Mouse (Mus musculus): ENCODE data around the gene Mtmr3. TPM values are rescaled to one million over a fixed set of nuclear protein-coding genes. Genes with fewer than 3 reads are reported as not detected.
A peak's percentile ranks its signal among the peaks of the same experiment; 100 is the strongest.
"Not testable (repeated sequence)": the region's sequence is repeated elsewhere in the genome, so short reads cannot be mapped to it uniquely, and the experiment has no call there.

The Mtmr3 gene
- polyA plus RNA-seq, 1 experiment from 2014 or later: 39.5 TPM

DNA sequence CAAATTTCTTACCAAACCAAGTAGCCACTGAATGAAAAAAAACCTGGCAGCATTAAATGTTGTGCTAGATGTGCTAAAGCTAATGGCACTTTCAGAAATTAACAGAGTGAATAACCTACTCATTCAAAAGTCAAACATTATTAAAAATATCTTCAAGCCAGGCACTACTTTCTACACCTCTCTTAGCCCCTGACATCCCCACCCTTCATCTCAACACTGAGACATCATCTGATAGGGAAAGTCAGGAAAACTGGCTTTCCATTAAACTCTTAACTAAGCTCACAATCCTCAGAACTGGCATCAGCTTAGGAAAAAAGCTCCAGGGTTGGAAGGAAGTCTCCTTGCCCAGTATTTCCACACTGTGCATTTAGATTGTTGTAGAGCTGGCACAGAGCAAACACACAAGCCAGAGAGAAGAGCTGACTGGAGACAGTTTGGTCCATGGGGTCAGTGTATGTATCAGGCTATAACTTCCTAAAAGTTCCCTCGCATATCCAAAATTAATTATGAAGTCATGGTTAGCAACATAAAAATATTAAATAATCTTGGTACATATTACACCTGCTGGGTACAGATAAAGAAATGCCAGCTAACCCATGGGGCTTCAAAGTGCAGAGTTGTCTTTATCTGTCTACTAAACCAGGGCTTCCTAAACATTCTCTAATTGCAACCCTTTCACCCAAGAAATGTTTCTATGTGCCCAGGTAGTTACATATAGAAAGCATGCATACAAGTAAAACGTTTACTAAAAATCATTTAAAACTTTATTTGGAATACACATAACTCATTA lies 41.2 kb downstream of the Mtmr3 start:
- Histone ChIP-seq H3K4me2 (no peak overlapping the region), H3K36me3 (no peaks in the 10 kb centered on the region), H3K9me3 (no peaks in the 10 kb centered on the region), H3K27ac (no peak overlapping the region), H3K27me3 (no peaks in the 10 kb centered on the region), H3K9ac (replicated peaks) (no peak overlapping the region), H3K4me3 (replicated peaks) (no peak overlapping the region), H3K4me1 (replicated peaks) (peaks cover 24% of the 10 kb centered on the region)
- 86% methylated on average over 2 of the region's 2 CpGs for WGBS
- no peak for ATAC-seq (ENCODE audit: insufficient number of reproducible peaks, insufficient read depth, low FRiP score, low TSS enrichment, low read depth)

DNA sequence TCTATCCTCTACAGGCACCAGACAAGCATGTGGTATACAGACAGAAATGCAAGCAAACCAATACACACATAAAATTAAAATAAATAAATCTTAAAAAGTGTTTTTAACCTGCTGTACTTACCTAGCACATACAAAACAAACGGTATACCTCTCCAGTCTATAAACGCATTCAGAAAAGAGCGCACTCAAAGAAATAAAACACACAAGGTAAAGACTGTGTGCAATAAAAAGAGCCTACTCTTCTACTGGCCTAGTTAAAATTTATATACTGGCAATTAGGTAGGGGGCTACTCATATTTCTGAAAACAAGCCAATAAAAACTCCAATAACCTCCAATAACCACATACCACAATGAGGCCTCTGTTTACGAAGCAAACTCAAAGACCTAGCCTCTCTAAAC lies 47.1 kb downstream of the Mtmr3 start:
- WGBS: 30% methylated on average over 4 of the region's 4 CpGs
- no peaks in the 10 kb centered on the region for H3K27me3 ChIP-seq
- H3K9me3 ChIP-seq: no peaks in the 10 kb centered on the region
- peak overlapping the region; percentile 64 for H3K27ac ChIP-seq
- ATAC-seq (ENCODE audit: insufficient number of reproducible peaks, insufficient read depth, low FRiP score, low TSS enrichment, low read depth): peak; percentile 78
- H3K9ac ChIP-seq (replicated peaks): no peak overlapping the region
- no peaks in the 10 kb centered on the region for H3K36me3 ChIP-seq
- peaks cover 40% of the 10 kb centered on the region for H3K4me1 ChIP-seq (replicated peaks)
- H3K4me2 ChIP-seq: peak overlapping the region; percentile 25
- no peak overlapping the region for H3K4me3 ChIP-seq (replicated peaks)

- no peak overlapping the region for H3K9ac ChIP-seq (replicated peaks)
- WGBS: 73% methylated on average over 3 of the region's 3 CpGs
- H3K4me2 ChIP-seq: no peak overlapping the region
- H3K36me3 ChIP-seq: no peaks in the 10 kb centered on the region
- no peak for ATAC-seq (ENCODE audit: insufficient number of reproducible peaks, insufficient read depth, low FRiP score, low TSS enrichment, low read depth)
- peaks cover 49% of the 10 kb centered on the region for H3K4me1 ChIP-seq (replicated peaks)
- H3K27ac ChIP-seq: 0 out of 2 replicates have a peak overlapping the region, but pooled peaks have one; percentile 50
- no peaks in the 10 kb centered on the region for H3K9me3 ChIP-seq
- H3K4me3 ChIP-seq (replicated peaks): no peak overlapping the region
- H3K27me3 ChIP-seq: no peaks in the 10 kb centered on the region
These were observed 48.7 kb downstream of the Mtmr3 start for GRCm38 (mm10) chr11:4545976-4546375.

DNA sequence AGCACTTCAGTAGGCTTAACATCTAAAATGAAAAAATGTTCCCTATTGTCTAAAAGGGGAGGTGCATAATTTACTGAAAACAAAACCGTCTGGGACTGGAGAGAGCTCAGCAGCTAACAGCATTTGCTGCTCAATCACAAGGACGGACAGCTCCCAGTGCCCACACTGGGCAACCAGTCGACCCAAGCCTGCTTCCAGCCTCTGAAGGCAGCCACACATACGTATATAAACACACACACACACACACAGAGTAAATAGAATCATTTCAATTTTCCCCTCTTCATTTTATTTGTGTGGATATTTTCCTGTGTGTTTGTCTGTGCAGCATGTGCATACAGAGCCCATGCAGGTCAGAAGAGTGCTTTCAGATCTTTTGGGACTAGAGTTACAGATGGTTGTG lies 49.3 kb downstream of the Mtmr3 start:
- H3K36me3 ChIP-seq: no peaks in the 10 kb centered on the region
- H3K4me1 ChIP-seq (replicated peaks): peaks cover 49% of the 10 kb centered on the region
- no peak overlapping the region for H3K9ac ChIP-seq (replicated peaks)
- no peak overlapping the region for H3K27ac ChIP-seq
- H3K9me3 ChIP-seq: no peaks in the 10 kb centered on the region
- no peaks in the 10 kb centered on the region for H3K27me3 ChIP-seq
- WGBS: 53% methylated on average over 4 of the region's 4 CpGs
- H3K4me3 ChIP-seq (replicated peaks): no peak overlapping the region
- peak overlapping the region; percentile 21; the same call in 1 of the 2 replicates for H3K4me2 ChIP-seq
- no peak for ATAC-seq (ENCODE audit: insufficient number of reproducible peaks, insufficient read depth, low FRiP score, low TSS enrichment, low read depth)

DNA sequence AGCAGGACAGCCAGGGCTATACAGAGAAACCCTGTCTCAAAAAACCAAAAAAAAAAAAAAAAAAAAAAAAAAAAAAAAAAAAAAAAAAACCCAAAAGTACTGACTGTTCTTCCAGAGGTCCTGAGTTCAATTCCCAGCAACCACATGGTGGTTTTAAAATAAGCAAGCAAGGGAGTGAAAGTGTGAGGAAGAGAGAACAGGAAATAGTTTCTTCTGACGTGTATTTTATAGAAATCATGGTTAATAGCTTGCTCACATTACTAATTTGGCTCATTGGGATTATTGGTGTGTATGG lies 50.1 kb downstream of the Mtmr3 start:
- ATAC-seq (ENCODE audit: insufficient number of reproducible peaks, insufficient read depth, low FRiP score, low TSS enrichment, low read depth); H3K27me3 ChIP-seq; H3K27ac ChIP-seq; H3K4me2 ChIP-seq; H3K4me3 ChIP-seq (replicated peaks); H3K9ac ChIP-seq (replicated peaks); H3K36me3 ChIP-seq; H3K9me3 ChIP-seq: not testable (repeated sequence)
- WGBS: 80% methylated on average over 1 of the region's 1 CpGs
- H3K4me1 ChIP-seq (replicated peaks): peaks cover 50% of the 10 kb centered on the region

DNA sequence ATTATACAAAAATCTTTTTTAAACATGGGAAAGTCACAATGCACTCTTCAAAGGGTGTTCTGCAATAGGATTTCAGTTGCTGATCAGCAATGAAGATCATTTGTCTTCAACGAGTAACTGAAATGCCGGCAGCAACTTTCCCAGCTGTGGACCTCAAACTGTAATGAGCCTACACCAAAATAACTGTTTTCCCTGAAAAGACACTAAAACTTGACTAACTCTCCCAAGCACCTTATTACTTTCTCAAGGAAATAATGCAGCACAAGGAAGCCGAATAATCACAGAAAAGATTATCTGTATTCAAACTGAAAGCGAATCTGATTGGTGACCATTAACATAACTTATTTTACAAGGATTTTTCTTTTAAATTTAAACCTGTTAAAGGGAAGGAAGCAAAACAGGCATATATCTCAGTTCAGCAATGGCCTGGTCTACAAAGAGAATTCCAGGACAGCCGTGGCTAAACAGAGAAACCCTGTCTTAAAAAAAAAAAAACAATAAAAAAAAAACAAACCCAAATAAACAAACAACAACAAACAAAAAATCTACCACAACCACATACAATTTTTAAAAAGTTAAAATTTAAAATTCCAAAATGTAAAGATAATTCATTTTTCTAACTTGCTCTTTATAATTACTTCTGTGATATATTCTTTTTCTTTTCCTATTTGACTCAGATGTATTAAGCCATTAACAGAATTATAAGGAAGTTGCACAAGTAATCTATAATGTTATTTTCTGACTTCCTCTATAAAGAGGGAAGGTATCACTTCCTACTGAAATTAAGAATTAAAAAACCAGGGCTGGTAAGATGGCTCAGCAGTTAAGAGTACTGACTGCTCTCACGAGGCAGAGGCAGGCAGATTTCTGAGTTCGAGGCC lies 50.7 kb downstream of the Mtmr3 start:
- Histone ChIP-seq H3K4me1 (replicated peaks) (peaks cover 47% of the 10 kb centered on the region), H3K27me3 (no peaks in the 10 kb centered on the region), H3K4me3 (replicated peaks) (no peak overlapping the region), H3K27ac (no peak overlapping the region), H3K36me3 (peaks cover 8% of the 10 kb centered on the region; the same call in 1 of the 2 replicates), H3K9me3 (no peaks in the 10 kb centered on the region), H3K4me2 (no peak overlapping the region), H3K9ac (replicated peaks) (no peak overlapping the region)
- no peak for ATAC-seq (ENCODE audit: insufficient number of reproducible peaks, insufficient read depth, low FRiP score, low TSS enrichment, low read depth)
- WGBS: 55% methylated on average over 7 of the region's 7 CpGs

DNA sequence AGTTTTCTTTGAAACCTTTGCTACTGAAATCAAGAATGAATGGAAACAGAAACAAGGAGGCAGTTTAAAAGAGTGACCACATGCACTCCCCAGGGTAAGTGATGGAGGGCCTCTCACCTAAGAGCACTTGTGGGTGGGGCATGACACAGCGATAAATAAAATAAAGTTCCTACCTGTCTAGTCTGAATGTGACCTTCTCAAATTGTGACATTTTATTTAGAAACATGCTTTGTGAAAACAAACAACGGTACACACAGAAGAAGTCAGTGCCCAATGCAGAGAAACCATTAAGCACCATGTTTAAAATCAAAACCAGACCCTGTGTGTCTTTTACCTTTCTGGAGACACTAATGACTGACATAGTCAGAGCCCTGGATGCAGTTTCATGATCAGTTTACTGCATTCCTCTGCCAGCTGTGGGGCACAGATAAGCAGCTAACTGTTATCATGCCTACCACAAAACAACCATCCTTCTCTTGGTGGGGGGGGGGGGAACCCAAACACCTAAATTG lies 51.6 kb downstream of the Mtmr3 start:
- peaks cover 10% of the 10 kb centered on the region; the same call in 1 of the 2 replicates for H3K36me3 ChIP-seq
- H3K9me3 ChIP-seq: no peaks in the 10 kb centered on the region
- no peak overlapping the region for H3K4me3 ChIP-seq (replicated peaks)
- no peak overlapping the region for H3K4me2 ChIP-seq
- no peaks in the 10 kb centered on the region for H3K27me3 ChIP-seq
- H3K27ac ChIP-seq: 0 out of 2 replicates have a peak overlapping the region, but pooled peaks have one; percentile 12
- H3K9ac ChIP-seq (replicated peaks): no peak overlapping the region
- WGBS: 49% methylated on average over 2 of the region's 2 CpGs
- H3K4me1 ChIP-seq (replicated peaks): peaks cover 44% of the 10 kb centered on the region
- no peak for ATAC-seq (ENCODE audit: insufficient number of reproducible peaks, insufficient read depth, low FRiP score, low TSS enrichment, low read depth)

DNA sequence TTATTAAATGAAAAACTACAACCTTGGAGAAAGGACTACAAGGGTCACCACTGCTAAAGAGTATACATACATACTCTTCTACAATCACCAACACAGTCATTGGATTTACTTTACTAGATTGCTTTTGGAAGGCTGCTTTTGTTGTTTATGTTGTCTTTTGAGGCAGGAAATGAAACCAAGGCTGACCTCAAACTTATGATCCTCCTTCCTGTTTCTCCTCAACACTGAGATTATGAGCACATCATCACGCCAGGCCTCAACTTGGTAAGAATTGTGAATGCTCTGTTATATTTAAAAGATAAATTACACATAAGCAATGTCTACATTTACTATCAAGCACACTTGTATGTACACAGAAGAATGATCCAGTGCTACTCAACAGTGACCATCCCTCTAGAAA lies 58.0 kb downstream of the Mtmr3 start:
- WGBS: 89% methylated on average over 1 of the region's 1 CpGs
- ATAC-seq (ENCODE audit: insufficient number of reproducible peaks, insufficient read depth, low FRiP score, low TSS enrichment, low read depth): no peak
- H3K36me3 ChIP-seq: peaks cover 16% of the 10 kb centered on the region; the same call in 1 of the 2 replicates

GRCm38 (mm10) chr11:4527132-4527531 lies 67.5 kb downstream of the Mtmr3 start:
- no peak overlapping the region for H3K4me2 ChIP-seq
- no peaks in the 10 kb centered on the region for H3K9me3 ChIP-seq
- no peak for ATAC-seq (ENCODE audit: insufficient number of reproducible peaks, insufficient read depth, low FRiP score, low TSS enrichment, low read depth)
- no peak overlapping the region for H3K9ac ChIP-seq (replicated peaks)
- no peaks in the 10 kb centered on the region for H3K4me1 ChIP-seq (replicated peaks)
- WGBS: 95% methylated on average over 3 of the region's 3 CpGs
- peaks cover 78% of the 10 kb centered on the region for H3K36me3 ChIP-seq
- no peak overlapping the region for H3K4me3 ChIP-seq (replicated peaks)
- no peak overlapping the region for H3K27ac ChIP-seq
- H3K27me3 ChIP-seq: no peaks in the 10 kb centered on the region

More for the DNA sequence above, 58.0 kb downstream of the Mtmr3 start:
- Histone ChIP-seq H3K9me3 (no peaks in the 10 kb centered on the region), H3K27ac (no peak overlapping the region), H3K27me3 (no peaks in the 10 kb centered on the region), H3K4me3 (replicated peaks) (no peak overlapping the region), H3K4me1 (replicated peaks) (peaks cover 6% of the 10 kb centered on the region), H3K4me2 (no peak overlapping the region), H3K9ac (replicated peaks) (no peak overlapping the region)

DNA sequence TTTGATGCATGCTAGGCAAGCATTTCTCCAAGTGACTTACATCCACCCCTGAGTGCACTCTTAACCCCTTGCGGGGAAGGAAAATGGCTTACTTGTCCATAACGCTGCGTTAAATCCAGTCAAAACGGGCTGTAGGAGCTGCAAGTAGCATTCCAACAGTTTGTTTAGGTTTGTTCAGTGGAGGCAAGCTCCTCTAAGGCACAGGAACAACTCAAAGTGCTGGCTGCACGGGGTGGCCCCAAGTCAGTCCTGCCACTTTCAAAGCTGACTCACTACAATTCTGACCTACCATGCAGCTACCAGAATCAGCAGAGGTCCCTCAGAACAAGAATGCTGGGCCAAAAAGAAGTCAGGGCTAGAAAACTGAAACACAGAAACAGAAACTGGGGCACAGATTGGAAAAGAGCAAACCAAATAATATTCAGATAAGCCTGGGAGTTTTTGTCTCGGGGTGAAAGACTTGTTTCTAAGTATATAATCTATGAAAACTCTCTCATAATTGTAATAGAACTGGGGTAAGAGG lies 72.5 kb downstream of the Mtmr3 start:
- H3K4me1 ChIP-seq (replicated peaks): no peaks in the 10 kb centered on the region
- H3K9me3 ChIP-seq: no peaks in the 10 kb centered on the region
- H3K4me3 ChIP-seq (replicated peaks): no peak overlapping the region
- WGBS: 90% methylated on average over 6 of the region's 6 CpGs
- peaks cover 91% of the 10 kb centered on the region for H3K36me3 ChIP-seq
- H3K4me2 ChIP-seq: no peak overlapping the region
- no peak overlapping the region for H3K27ac ChIP-seq
- ATAC-seq (ENCODE audit: insufficient number of reproducible peaks, insufficient read depth, low FRiP score, low TSS enrichment, low read depth): no peak
- H3K27me3 ChIP-seq: no peaks in the 10 kb centered on the region
- H3K9ac ChIP-seq (replicated peaks): no peak overlapping the region

DNA sequence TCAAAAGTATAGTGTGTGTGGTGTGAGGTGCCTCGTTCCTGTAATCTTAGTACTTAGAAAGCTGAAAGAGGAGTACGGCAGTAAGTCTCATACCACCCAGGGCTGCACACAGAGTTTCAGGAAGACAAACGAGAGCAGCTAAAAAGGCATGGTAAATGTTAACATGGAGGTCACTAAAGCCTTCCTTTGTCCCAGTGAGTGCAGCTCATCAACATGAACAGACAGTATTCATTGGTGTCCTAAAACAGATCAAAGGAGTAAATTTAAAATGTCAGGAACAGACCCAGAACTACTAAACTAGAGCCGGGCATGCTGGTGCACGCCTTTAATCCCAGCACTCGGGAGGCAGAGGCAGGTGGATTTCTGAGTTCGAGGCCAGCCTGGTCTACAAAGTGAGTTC lies 75.7 kb downstream of the Mtmr3 start:
- Histone ChIP-seq H3K36me3 (peaks cover 91% of the 10 kb centered on the region), H3K9ac (replicated peaks) (no peak overlapping the region), H3K27ac (no peak overlapping the region), H3K4me1 (replicated peaks) (no peaks in the 10 kb centered on the region), H3K27me3 (no peaks in the 10 kb centered on the region), H3K9me3 (no peaks in the 10 kb centered on the region), H3K4me3 (replicated peaks) (no peak overlapping the region), H3K4me2 (no peak overlapping the region)
- 87% methylated on average over 7 of the region's 7 CpGs for WGBS
- ATAC-seq (ENCODE audit: insufficient number of reproducible peaks, insufficient read depth, low FRiP score, low TSS enrichment, low read depth): no peak

All from limb, embryonic 12.5 days (tissue).